Mouse (Mus musculus) lung, postnatal 0 days (tissue): ENCODE results near the gene Vil1. TPM values are rescaled to one million over a fixed set of nuclear protein-coding genes. Genes with fewer than 3 reads are reported as not detected.

ENCODE experiments used
- ATAC-seq: fragments of 200-750 bp; cut with Nextera tagmentation; 2 replicates; pipeline ENCODE4 v1.8.0; 2017; ENCODE audit warnings: moderate library complexity
- DNase-seq: peaks from one replicate; pipeline ENCODE4 v3.0.0-alpha.2; 2016; ENCODE audit warnings: low spot score
- H3K27ac ChIP-seq: fragments of 300-500 bp; sonication (generic); 2 replicates; pipeline ENCODE4 v1.5.1; 2014; ENCODE audit warnings: antibody characterized with exemption, mild to moderate bottlenecking, low read length, mixed read lengths
- H3K27me3 ChIP-seq: fragments of 300-500 bp; sonication (generic); replicated peaks from 2 replicates; pipeline ENCODE4 v1.6.1; 2014; ENCODE audit warnings: low read length, mixed read lengths; ENCODE audit not compliant: insufficient read depth
- H3K36me3 ChIP-seq: fragments of 300-500 bp; sonication (generic); 2 replicates; pipeline ENCODE4 v1.6.1; 2014; ENCODE audit warnings: low read length, mixed read lengths; ENCODE audit not compliant: insufficient read depth
- H3K4me1 ChIP-seq: fragments of 300-500 bp; sonication (generic); 2 replicates; pipeline ENCODE4 v1.6.1; 2014; ENCODE audit warnings: antibody characterized with exemption, low read depth, low read length, mixed read lengths; ENCODE audit not compliant: insufficient read depth
- H3K4me2 ChIP-seq: fragments of 300-500 bp; sonication (generic); replicated peaks from 2 replicates; pipeline ENCODE4 v1.6.1; 2014; ENCODE audit warnings: low read depth, mild to moderate bottlenecking, low read length, moderate library complexity, mixed read lengths
- H3K4me3 ChIP-seq: fragments of 300-500 bp; sonication (generic); 2 replicates; pipeline ENCODE4 v1.5.1; 2014; ENCODE audit warnings: low read depth, low read length
- H3K9ac ChIP-seq: fragments of 300-500 bp; sonication (generic); replicated peaks from 2 replicates; pipeline ENCODE4 v1.6.1; 2014; ENCODE audit warnings: low read depth, mild to moderate bottlenecking
- H3K9me3 ChIP-seq: fragments of 300-500 bp; sonication (generic); 2 replicates; pipeline ENCODE4 v1.6.1; 2016; ENCODE audit warnings: low read length, mixed read lengths
- CTCF ChIP-seq: IDR thresholded peaks from 2 replicates; pipeline ENCODE4 v1.5.1; 2016; ENCODE audit warnings: antibody characterized with exemption, mild to moderate bottlenecking
- EP300 ChIP-seq: IDR thresholded peaks from 2 replicates; pipeline ENCODE4 v1.6.1; 2016; ENCODE audit warnings: antibody characterized with exemption, mild to moderate bottlenecking, control low read depth
- WGBS: fragments of 180-500 bp; shearing (Covaris S2); extraction: QIAGEN DNeasy Blood & Tissue Kit; methylation state at CpG from one replicate; pipeline ENCODE4 v1.1.7; 2014; 5-methylcytosine and 5-hydroxymethylcytosine counted together
- polyA plus RNA-seq: library from polyadenylated mRNA; unstranded; fragments of >200 nt; fragmentation: Nextera tagmentation; extraction: Ambion mirVana; gene quantifications from 2 replicates; pipeline ENCODE4 v1.2.1, GENCODE M21; 2015

Gene Vil1
- 0.75 and 1.3 TPM in 2 replicates for polyA plus RNA-seq

- no peak for TF ChIP-seq EP300
- TF ChIP-seq CTCF, result no peak
- Histone ChIP-seq H3K4me2 (no peak within 1 kb of the TSS), H3K9me3 (no peaks in the 10 kb centered on the region), H3K4me1 (no peaks in the 10 kb centered on the region), H3K9ac (no peak within 1 kb of the TSS), H3K4me3 (no peak within 1 kb of the TSS), H3K27ac (no peak within 1 kb of the TSS), H3K27me3 (no peaks in the 10 kb centered on the region), H3K36me3 (no peaks in the 10 kb centered on the region)
- ATAC-seq (no peak), DNase-seq (no peak)
- WGBS, result 29% methylated on average over 13 of the region's 15 CpGs
Observed at GRCm38 (mm10) chr1:74408589-74409504, at the start of gene Vil1. Gene Vil1 (plus strand): TSS chr1:74409376.

GRCm38 (mm10) chr1:74359952-74360517, 49.1 kb upstream of the Vil1 start:
- ATAC-seq, result no peak
- no peaks in the 10 kb centered on the region for H3K36me3 ChIP-seq
- no peak for DNase-seq
- no peaks in the 10 kb centered on the region for H3K4me1 ChIP-seq
- no peaks in the 10 kb centered on the region for H3K9me3 ChIP-seq
- no peak overlapping the region for H3K27ac ChIP-seq
- no peaks in the 10 kb centered on the region for H3K27me3 ChIP-seq
- no peak overlapping the region for H3K9ac ChIP-seq
- H3K4me2 ChIP-seq, result no peak overlapping the region
- no peak overlapping the region for H3K4me3 ChIP-seq
- WGBS, result 71% methylated on average over 5 of the region's 5 CpGs
- TF ChIP-seq EP300, result no peak

- DNase-seq (peak; percentile 96), ATAC-seq (peak; percentile 87)
- Histone ChIP-seq H3K27ac (no peak within 1 kb of the TSS), H3K9ac (no peak within 1 kb of the TSS), H3K4me2 (no peak within 1 kb of the TSS), H3K36me3 (no peaks in the 10 kb centered on the region), H3K4me1 (no peaks in the 10 kb centered on the region), H3K27me3 (no peaks in the 10 kb centered on the region), H3K9me3 (no peaks in the 10 kb centered on the region), H3K4me3 (no peak within 1 kb of the TSS)
- WGBS, result 4% methylated on average over 2 of the region's 2 CpGs
- TF ChIP-seq EP300 (no peak), CTCF (peak; percentile 90)
Observed at GRCm38 (mm10) chr1:74361812-74362211, 47.4 kb upstream of the Vil1 start, which contains the start of gene Catip. Gene Catip (plus strand): TSS chr1:74362108.

GRCm38 (mm10) chr1:74362325-74363229, 46.6 kb upstream of the Vil1 start:
- H3K27me3 ChIP-seq, result no peaks in the 10 kb centered on the region
- no peak overlapping the region for H3K4me2 ChIP-seq
- H3K4me1 ChIP-seq, result no peaks in the 10 kb centered on the region
- ATAC-seq (0 out of 2 replicates have a peak, but pooled peaks have one; percentile 13), DNase-seq (peak; percentile 27)
- H3K9me3 ChIP-seq, result no peaks in the 10 kb centered on the region
- no peak overlapping the region for H3K9ac ChIP-seq
- 59% methylated on average over 15 of the region's 17 CpGs for WGBS
- no peak overlapping the region for H3K27ac ChIP-seq
- no peak overlapping the region for H3K4me3 ChIP-seq
- no peaks in the 10 kb centered on the region for H3K36me3 ChIP-seq
- TF ChIP-seq EP300 (no peak), CTCF (no peak)

- no peaks in the 10 kb centered on the region for H3K36me3 ChIP-seq
- no peaks in the 10 kb centered on the region for H3K9me3 ChIP-seq
- no peaks in the 10 kb centered on the region; the same call in 1 of the 2 replicates for H3K4me1 ChIP-seq
- no peak overlapping the region for H3K9ac ChIP-seq
- 58% methylated on average over 5 of the region's 5 CpGs for WGBS
- ATAC-seq (no peak), DNase-seq (no peak)
- H3K4me3 ChIP-seq, result no peak overlapping the region
- no peak overlapping the region; the same call in 1 of the 2 replicates for H3K27ac ChIP-seq
- TF ChIP-seq EP300 (no peak), CTCF (no peak)
- no peaks in the 10 kb centered on the region for H3K27me3 ChIP-seq
- H3K4me2 ChIP-seq, result no peak overlapping the region
Observed at GRCm38 (mm10) chr1:74363437-74363836, 45.7 kb upstream of the Vil1 start.

- Histone ChIP-seq H3K4me2 (no peak overlapping the region), H3K4me1 (no peaks in the 10 kb centered on the region; the same call in 1 of the 2 replicates), H3K27me3 (no peaks in the 10 kb centered on the region), H3K9ac (no peak overlapping the region), H3K9me3 (no peaks in the 10 kb centered on the region), H3K27ac (no peak overlapping the region), H3K4me3 (no peak overlapping the region), H3K36me3 (no peaks in the 10 kb centered on the region)
- no peak for ATAC-seq
- TF ChIP-seq CTCF, result no peak
- no peak for TF ChIP-seq EP300
- peak; percentile 31 for DNase-seq
- 39% methylated on average over 8 of the region's 8 CpGs for WGBS
Observed at GRCm38 (mm10) chr1:74364270-74364669, 44.9 kb upstream of the Vil1 start.
